Mouse (Mus musculus) C2C12 (cell line): ENCODE results near the gene Vcpkmt. TPM values are rescaled to one million over a fixed set of nuclear protein-coding genes. Genes with fewer than 3 reads are reported as not detected.

Experiments
- H3K27me3 ChIP-seq: one replicate; pipeline ENCODE4 v1.6.1; 2011; ENCODE audit not compliant: control insufficient read depth, insufficient read depth, insufficient read length
- H3K36me3 ChIP-seq: one replicate; pipeline ENCODE4 v1.6.1; 2011; ENCODE audit not compliant: control insufficient read depth, insufficient read depth
- H3K4me3 ChIP-seq: one replicate; pipeline ENCODE4 v1.5.1; 2011; ENCODE audit warnings: mild to moderate bottlenecking, control low read depth; ENCODE audit not compliant: poor library complexity, insufficient read depth, severe bottlenecking
- H3K79me2 ChIP-seq: one replicate; pipeline ENCODE4 v1.6.1; 2011; ENCODE audit not compliant: control insufficient read depth, insufficient read depth
- H3K79me3 ChIP-seq: one replicate; pipeline ENCODE4 v1.6.1; 2011; ENCODE audit warnings: low read depth, control low read depth
- H3ac ChIP-seq: one replicate; pipeline ENCODE3; 2011; ENCODE audit warnings: low read depth; ENCODE audit not compliant: control insufficient read depth, insufficient read length
- CEBPB ChIP-seq: IDR thresholded peaks from one replicate; pipeline ENCODE4 v1.6.1; 2011; ENCODE audit warnings: low read depth, mild to moderate bottlenecking, control low read depth, moderate library complexity
- CTCF ChIP-seq: IDR thresholded peaks from one replicate; pipeline ENCODE4 v1.5.1; 2011; ENCODE audit not compliant: control insufficient read depth, insufficient read depth, insufficient read length
- FOSL1 ChIP-seq: IDR thresholded peaks from one replicate; pipeline ENCODE4 v1.8.0; 2011; ENCODE audit warnings: mild to moderate bottlenecking, low read length; ENCODE audit not compliant: poor library complexity, insufficient read depth, severe bottlenecking
- MAX ChIP-seq: IDR thresholded peaks from one replicate; pipeline ENCODE4 v1.6.1; 2011; ENCODE audit warnings: mild to moderate bottlenecking, control low read depth
- MYOD1 ChIP-seq: IDR thresholded peaks from one replicate; pipeline ENCODE4 v1.6.1; 2011; ENCODE audit warnings: low read depth; ENCODE audit not compliant: control insufficient read depth, insufficient read length
- MYOG ChIP-seq: IDR thresholded peaks from one replicate; pipeline ENCODE4 v1.6.1; 2011; ENCODE audit not compliant: control insufficient read depth, insufficient read length; ENCODE audit errors: extremely low read depth
- USF1 ChIP-seq: IDR thresholded peaks from one replicate; pipeline ENCODE4 v1.6.1; 2011; ENCODE audit warnings: low read depth, mild to moderate bottlenecking, control low read depth, moderate library complexity
- polyA plus RNA-seq: library from polyadenylated mRNA; unstranded; fragments of >200 nt; fragmentation: generic; extraction: Trizol; gene quantifications from one replicate; pipeline ENCODE4 v1.2.1, GENCODE M21; 2012; ENCODE audit warnings: missing spikeins

Vcpkmt gene
- polyA plus RNA-seq, 1 experiment = 26.7 TPM

DNA sequence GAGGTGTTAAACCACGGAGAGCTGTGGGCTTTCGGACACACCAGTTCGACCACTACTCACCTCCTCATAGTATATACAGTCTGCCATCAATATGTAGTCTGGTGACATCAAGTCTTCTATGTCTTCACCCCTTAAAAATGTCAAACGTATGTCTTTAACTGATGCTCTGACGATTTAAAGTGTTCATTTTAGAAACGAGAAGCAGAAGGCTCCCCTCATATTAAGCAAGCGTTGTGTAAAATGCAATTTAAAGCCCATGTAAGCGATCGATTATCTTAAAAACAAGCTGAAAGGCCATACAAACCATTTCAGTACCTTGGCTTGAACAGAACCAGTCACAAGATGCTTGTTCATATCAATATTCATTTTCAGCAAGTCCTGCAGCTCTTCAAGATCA is 614 bp downstream of the Vcpkmt start:
- H3K4me3 ChIP-seq = peak overlapping the region; percentile 92
- H3ac ChIP-seq = peak overlapping the region; percentile 64
- peaks cover 39% of the 10 kb centered on the region for H3K79me2 ChIP-seq
- TF ChIP-seq CEBPB (no peak), CTCF (no peak), USF1 (no peak), MAX (no peak), FOSL1 (no peak), MYOD1 (no peak), MYOG (no peak)
- no peaks in the 10 kb centered on the region for H3K27me3 ChIP-seq
- H3K79me3 ChIP-seq = peaks cover 30% of the 10 kb centered on the region
- peaks cover 49% of the 10 kb centered on the region for H3K36me3 ChIP-seq

DNA sequence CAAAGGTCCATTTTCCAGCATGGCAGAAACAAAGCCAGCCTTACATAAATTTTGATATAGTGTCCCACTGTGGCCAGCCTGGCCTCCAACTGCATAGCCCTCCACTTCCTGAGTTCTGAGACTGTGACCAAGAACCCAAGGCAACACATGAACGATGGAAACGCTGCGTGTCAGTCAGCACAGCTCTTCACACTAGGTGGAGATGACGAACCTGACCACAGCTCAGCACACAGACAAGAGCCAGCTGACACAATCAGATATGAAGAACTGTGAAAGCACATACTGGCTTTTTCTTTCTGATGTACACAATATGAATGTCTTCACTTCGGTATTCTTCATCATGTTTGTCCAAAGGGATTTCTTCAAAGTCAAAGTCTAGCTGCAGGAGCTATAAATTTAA is 3.2 kb downstream of the Vcpkmt start:
- Histone ChIP-seq H3K27me3 (no peaks in the 10 kb centered on the region), H3ac (no peak overlapping the region), H3K79me2 (peaks cover 39% of the 10 kb centered on the region), H3K79me3 (peaks cover 30% of the 10 kb centered on the region), H3K36me3 (peaks cover 48% of the 10 kb centered on the region), H3K4me3 (no peak overlapping the region)
- TF ChIP-seq MYOG = no peak
- TF ChIP-seq USF1 = no peak
- no peak for TF ChIP-seq MAX
- TF ChIP-seq MYOD1 = no peak
- TF ChIP-seq CTCF = no peak
- no peak for TF ChIP-seq FOSL1
- no peak for TF ChIP-seq CEBPB

DNA sequence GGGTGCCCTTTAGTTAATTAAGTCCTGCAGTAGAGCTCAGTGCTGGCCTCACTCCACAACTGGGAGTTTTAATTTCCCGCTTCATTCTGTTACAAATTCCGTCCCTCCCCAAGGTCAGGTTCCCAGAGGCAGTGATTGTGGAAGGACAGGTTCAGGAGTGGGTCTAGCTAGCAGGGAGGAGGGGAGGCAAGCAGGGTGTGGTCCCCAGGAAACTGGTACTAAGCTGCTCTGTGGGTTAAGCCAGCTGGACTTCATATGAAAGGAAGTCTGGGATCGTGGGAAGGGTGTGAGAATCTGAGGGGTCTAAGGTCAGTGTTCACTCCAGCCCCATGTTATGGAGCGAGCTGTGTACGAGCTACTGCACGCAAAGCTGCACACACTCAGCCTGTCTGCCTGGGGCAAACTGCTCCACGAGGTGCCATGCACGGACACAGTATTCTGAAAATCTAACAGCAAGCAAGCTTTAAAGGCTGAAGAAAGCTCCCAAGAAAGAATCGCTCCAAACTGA is 6.7 kb downstream of the Vcpkmt start:
- Histone ChIP-seq H3K79me3 (peaks cover 16% of the 10 kb centered on the region), H3K79me2 (peaks cover 21% of the 10 kb centered on the region), H3ac (no peak overlapping the region), H3K27me3 (no peaks in the 10 kb centered on the region), H3K4me3 (no peak overlapping the region), H3K36me3 (peaks cover 47% of the 10 kb centered on the region)
- TF ChIP-seq MYOD1 = no peak

DNA sequence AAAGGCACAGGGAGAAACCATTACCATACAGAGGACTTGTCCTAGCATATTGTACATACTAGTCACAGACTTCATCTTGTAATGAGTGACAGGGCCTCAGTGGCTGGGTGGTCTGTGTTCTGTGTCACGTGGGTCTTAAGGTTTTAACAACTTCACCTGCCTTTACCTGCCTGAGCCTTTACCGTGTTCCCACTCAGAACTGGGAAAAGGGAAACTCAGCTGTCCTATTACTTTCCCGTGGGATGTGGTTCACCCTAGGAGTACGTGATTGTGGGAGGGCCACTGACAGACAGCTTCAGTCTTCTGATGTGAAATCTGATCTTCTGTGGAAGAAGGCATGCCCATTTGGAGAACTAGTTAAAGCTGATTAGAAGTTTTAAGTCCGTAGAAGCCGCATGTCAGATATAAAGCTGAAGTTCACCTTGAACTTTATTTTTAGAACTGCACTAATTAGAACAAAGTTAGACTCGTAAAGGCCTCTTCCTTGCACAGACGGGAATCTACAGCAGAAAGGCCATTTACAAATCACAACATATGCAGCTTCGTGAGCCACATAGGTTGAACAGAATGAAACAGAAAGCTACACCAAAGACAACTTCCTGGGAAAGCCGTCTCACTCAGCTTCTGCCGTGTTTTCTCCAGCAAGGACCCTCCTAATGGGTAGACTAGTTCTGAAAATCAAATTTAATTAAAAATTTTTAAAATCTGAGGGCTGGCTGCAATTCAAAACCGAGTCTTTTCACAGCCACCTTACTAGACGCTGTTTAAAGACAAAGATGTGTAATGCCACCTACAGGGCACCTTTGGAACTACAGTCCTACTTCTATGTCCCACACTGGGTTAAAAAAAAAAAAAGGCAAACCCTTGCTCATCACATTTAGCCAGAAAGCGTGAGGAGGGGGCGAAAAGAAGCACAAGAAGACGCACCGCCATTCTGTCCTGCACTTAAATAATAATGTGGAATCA is 8.6 kb downstream of the Vcpkmt start:
- H3K79me3 ChIP-seq = no peaks in the 10 kb centered on the region
- H3K79me2 ChIP-seq = peaks cover under 1% of the 10 kb centered on the region
- H3ac ChIP-seq = no peak overlapping the region
- H3K36me3 ChIP-seq = peaks cover 27% of the 10 kb centered on the region
- TF ChIP-seq MYOG = no peak
- no peak for TF ChIP-seq MAX
- TF ChIP-seq CTCF = peak; percentile 29
- no peak for TF ChIP-seq MYOD1
- TF ChIP-seq USF1 = no peak
- no peak for TF ChIP-seq FOSL1
- H3K27me3 ChIP-seq = no peaks in the 10 kb centered on the region
- no peak overlapping the region for H3K4me3 ChIP-seq

DNA sequence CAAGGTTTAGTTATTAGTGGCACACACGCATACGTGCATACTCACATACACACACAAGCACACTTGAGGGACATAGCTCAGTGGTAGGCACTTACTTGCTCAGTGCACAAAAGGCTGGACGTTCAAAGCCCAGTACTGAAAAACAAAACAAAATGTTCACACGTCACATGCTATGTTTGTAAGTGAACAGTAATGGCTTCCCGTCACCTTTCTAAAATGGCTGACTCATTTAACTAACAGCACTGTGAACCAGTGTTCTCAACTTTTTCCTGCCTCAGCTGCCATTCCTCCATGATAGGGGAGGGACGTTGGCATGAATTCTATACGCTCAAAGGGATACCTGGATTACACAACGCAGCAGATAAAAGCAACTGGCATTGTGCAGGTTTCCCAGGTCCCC is 9.6 kb downstream of the Vcpkmt start:
- Histone ChIP-seq H3ac (no peak overlapping the region), H3K79me3 (no peaks in the 10 kb centered on the region), H3K4me3 (no peak overlapping the region), H3K27me3 (no peaks in the 10 kb centered on the region), H3K36me3 (peaks cover 18% of the 10 kb centered on the region), H3K79me2 (no peaks in the 10 kb centered on the region)
- TF ChIP-seq CTCF (no peak), USF1 (no peak), MYOD1 (no peak), CEBPB (no peak), MYOG (no peak), MAX (no peak), FOSL1 (no peak)

DNA sequence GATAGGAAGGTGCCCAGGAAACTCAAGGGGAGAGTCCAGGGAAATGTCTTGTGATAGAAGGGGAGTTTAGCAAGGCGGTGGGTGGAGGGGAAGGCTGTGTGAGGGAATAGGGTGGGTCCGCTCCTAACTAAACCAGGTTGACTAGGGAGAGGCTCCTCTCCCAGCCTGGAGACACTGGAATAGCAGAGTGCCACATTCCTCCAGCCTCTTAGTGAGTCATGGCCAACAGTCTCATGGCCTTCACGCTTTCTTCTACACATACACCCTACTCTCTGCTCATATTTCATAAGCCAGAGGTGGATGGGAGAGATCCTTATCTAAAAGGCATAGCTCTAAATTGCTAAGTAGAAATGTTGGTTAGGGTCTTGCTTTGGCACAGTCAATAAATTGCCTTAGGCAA is 12.9 kb downstream of the Vcpkmt start:
- TF ChIP-seq MYOG (no peak), CEBPB (no peak), MYOD1 (no peak), CTCF (no peak), USF1 (no peak), FOSL1 (no peak), MAX (no peak)
- Histone ChIP-seq H3ac (no peak overlapping the region), H3K27me3 (no peaks in the 10 kb centered on the region)

More for the DNA sequence above, 12.9 kb downstream of the Vcpkmt start:
- Histone ChIP-seq H3K79me3 (no peaks in the 10 kb centered on the region), H3K79me2 (no peaks in the 10 kb centered on the region), H3K36me3 (peaks cover 3% of the 10 kb centered on the region), H3K4me3 (no peak overlapping the region)
